20 mouse cellular contexts compared by ENCODE assay signal in genomic region chr2:168065511-168065910, GRCm38 (mm10). TPM values are rescaled to one million over a fixed set of nuclear protein-coding genes. Genes with fewer than 3 reads are reported as not detected.
A peak's percentile ranks its signal among the peaks of the same experiment; 100 is the strongest.
DNase-seq lines count a peak whose midpoint lies in the region; ATAC-seq and TF ChIP-seq lines count a peak whose summit lies in the region.
"Had no signal": no experiment of that assay in that cellular context is flagged by ENCODE, and none has a peak within 500 bp of the region (broad histone marks: within the 10 kb centered on the region; RNA-seq: fewer than 3 reads in every experiment).

No protein-coding gene starts in this region.

- H3K4me1 ChIP-seq in kidney, postnatal 0 days (replicated peaks; ENCODE audit: insufficient read depth, low read length), result no peaks in the 10 kb centered on the region
- H3K4me1 ChIP-seq in intestine, embryonic 15.5 days (replicated peaks), result 0 out of 2 replicates have a peak, but pooled peaks cover 5% of the 10 kb centered on the region
- H3K4me1 ChIP-seq: forebrain, embryonic 15.5 days; limb, embryonic 12.5 days had no signal

- no peaks in the 10 kb centered on the region for H3K9me3 ChIP-seq in kidney, postnatal 0 days (replicated peaks; ENCODE audit: low read length)
- no peaks in the 10 kb centered on the region for H3K9me3 ChIP-seq in intestine, embryonic 15.5 days
- H3K9me3 ChIP-seq: forebrain, embryonic 15.5 days; limb, embryonic 12.5 days had no signal

- H3K27me3 ChIP-seq in kidney, postnatal 0 days (ENCODE audit: insufficient read depth, low read length), result no peaks in the 10 kb centered on the region
- no peaks in the 10 kb centered on the region for H3K27me3 ChIP-seq in intestine, embryonic 15.5 days (replicated peaks)
- H3K27me3 ChIP-seq: forebrain, embryonic 15.5 days; limb, embryonic 12.5 days had no signal

- intact Hi-C loops in gastrocnemius, postnatal 36 days (cut with DNase I), result no loop called here

- no peak overlapping the region for H3K9ac ChIP-seq in kidney, postnatal 0 days (ENCODE audit: low read depth, low read length)
- H3K9ac ChIP-seq in intestine, embryonic 15.5 days, result no peak overlapping the region
- H3K9ac ChIP-seq: forebrain, embryonic 15.5 days; hindbrain, embryonic 14.5 days; limb, embryonic 12.5 days; liver, embryonic 14.5 days had no signal

- WGBS in kidney, postnatal 0 days, result 56% methylated on average over 7 of the region's 7 CpGs
- 44% methylated on average over 7 of the region's 7 CpGs for WGBS in intestine, embryonic 15.5 days

- H3K4me2 ChIP-seq in kidney, postnatal 0 days (ENCODE audit: low read length), result no peak overlapping the region
- H3K4me2 ChIP-seq in intestine, embryonic 15.5 days (replicated peaks), result no peak overlapping the region
- H3K4me2 ChIP-seq: forebrain, embryonic 15.5 days; hindbrain, embryonic 14.5 days; limb, embryonic 12.5 days had no signal

- no peak for TF ChIP-seq CTCF in kidney, postnatal 0 days (IDR thresholded peaks at IDR 0.05; ENCODE audit: low read depth)

- H3K36me3 ChIP-seq in kidney, postnatal 0 days (ENCODE audit: insufficient read depth, low read length), result no peaks in the 10 kb centered on the region
- no peaks in the 10 kb centered on the region for H3K36me3 ChIP-seq in intestine, embryonic 15.5 days
- H3K36me3 ChIP-seq: forebrain, embryonic 15.5 days; G1E; limb, embryonic 12.5 days had no signal

- H3K27ac ChIP-seq in kidney, postnatal 0 days, result no peak overlapping the region
- no peak overlapping the region for H3K27ac ChIP-seq in intestine, embryonic 15.5 days
- H3K27ac ChIP-seq: forebrain, embryonic 15.5 days; gastrocnemius, adult 2 months; hindbrain, embryonic 14.5 days; layer of hippocampus, adult 2 months; limb, embryonic 12.5 days; liver, embryonic 14.5 days; macrophage had no signal

- H3K4me3 ChIP-seq in kidney, postnatal 0 days (replicated peaks; ENCODE audit: low read depth, low read length), result no peak overlapping the region
- H3K4me3 ChIP-seq in intestine, embryonic 15.5 days (replicated peaks), result no peak overlapping the region
- H3K4me3 ChIP-seq: erythroblast, embryonic 14.5 days; forebrain, embryonic 15.5 days; gastrocnemius, adult 2 months; layer of hippocampus, adult 2 months; limb, embryonic 12.5 days had no signal

- 0 out of 2 replicates have a peak, but pooled peaks have one; percentile 21 for ATAC-seq in kidney, postnatal 0 days (replicated peaks; ENCODE audit: low FRiP score, low read depth)
- peak; percentile 87 for ATAC-seq in intestine, embryonic 15.5 days
- ATAC-seq: forebrain, embryonic 15.5 days had no signal

- DNase-seq in kidney, postnatal 0 days (ENCODE audit: low spot score), result no peak
- DNase-seq in kidney, adult 18-20 months, result no peak
- peak; percentile 68 for DNase-seq in R1 (ENCODE audit: low read depth, low spot score)
- peak; percentile 65 for DNase-seq in yolk sac, embryonic 10.5 days (ENCODE audit: low spot score)
- DNase-seq in gastrocnemius, postnatal 36 days, result no peak
- no peak for DNase-seq in Muller cell, postnatal 12 days (ENCODE audit: inconsistent ontology term)
- DNase-seq: cerebellum, postnatal 10 days; gastrocnemius, adult 2 months; midbrain, embryonic 14.5 days; right cerebral cortex, postnatal 14 days; thymus, postnatal 25 days had no signal

RNA-seq across cellular contexts. Expression of gene Pard6b, which starts 15.3 kb away (rescaled TPM):
- polyA plus RNA-seq in kidney, postnatal 0 days (2015; fragmentation: Nextera tagmentation; extraction: Ambion mirVana), result 28.6 and 29.6 TPM in 2 replicates
- 16.9 and 17.4 TPM in 2 replicates for polyA plus RNA-seq in intestine, embryonic 15.5 days (2015; fragmentation: Nextera tagmentation; extraction: Ambion mirVana)
- total RNA-seq in gastrocnemius, postnatal 36 days (2021), result under 1 TPM; 0.69 to 0.91 TPM
- polyA plus RNA-seq: macrophage had no signal

RNA-seq across cellular contexts. Expression of gene Ripor3, which starts 55.1 kb away (rescaled TPM):
- polyA plus RNA-seq in kidney, postnatal 0 days (2015; fragmentation: Nextera tagmentation; extraction: Ambion mirVana), result 2.3 and 2.8 TPM in 2 replicates
- 3.7 and 4.2 TPM in 2 replicates for polyA plus RNA-seq in intestine, embryonic 15.5 days (2015; fragmentation: Nextera tagmentation; extraction: Ambion mirVana)
- under 1 TPM; 0.39 to 0.64 TPM for total RNA-seq in gastrocnemius, postnatal 36 days (2021)
- polyA plus RNA-seq: macrophage had no signal

Comparison
In these comparisons a context has a peak if more than half of its experiments do, and no peak if none do; other contexts are left out.
1. DNase-seq: peak in R1 (single experiment) and yolk sac, embryonic 10.5 days (single experiment); none in kidney, postnatal 0 days (single experiment), kidney, adult 18-20 months (single experiment), gastrocnemius, postnatal 36 days (0 of 2) and Muller cell, postnatal 12 days (single experiment).